16 mouse cellular contexts compared by ENCODE assay signal in the genomic region with DNA sequence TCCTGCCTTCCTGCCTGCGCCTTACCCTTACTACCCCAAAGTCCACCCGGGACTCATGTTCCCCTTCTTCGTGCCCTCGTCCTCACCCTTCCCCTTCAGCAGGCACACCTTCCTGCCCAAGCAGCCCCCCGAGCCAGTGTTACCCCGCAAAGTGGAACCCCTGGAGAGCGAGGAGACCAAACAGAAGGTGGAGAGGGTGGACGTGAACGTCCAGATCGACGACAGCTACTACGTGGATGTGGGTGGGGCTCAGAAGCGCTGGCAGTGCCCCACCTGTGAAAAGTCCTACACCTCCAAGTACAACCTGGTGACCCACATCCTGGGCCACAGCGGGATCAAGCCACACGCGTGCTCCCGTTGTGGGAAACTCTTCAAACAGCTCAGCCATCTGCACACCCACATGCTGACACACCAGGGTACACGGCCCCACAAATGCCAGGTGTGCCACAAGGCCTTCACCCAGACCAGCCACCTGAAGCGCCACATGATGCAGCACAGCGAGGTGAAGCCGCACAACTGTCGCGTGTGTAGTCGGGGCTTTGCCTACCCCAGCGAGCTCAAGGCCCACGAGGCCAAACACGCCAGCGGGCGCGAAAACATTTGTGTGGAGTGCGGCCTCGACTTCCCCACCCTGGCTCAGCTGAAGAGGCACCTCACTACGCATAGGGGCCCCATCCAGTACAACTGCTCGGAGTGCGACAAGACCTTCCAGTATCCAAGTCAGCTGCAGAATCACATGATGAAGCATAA. TPM values are rescaled to one million over a fixed set of nuclear protein-coding genes. Genes with fewer than 3 reads are reported as not detected.
DNase-seq lines count a peak whose midpoint lies in the region; ATAC-seq and TF ChIP-seq lines count a peak whose summit lies in the region.
"Had no signal": no experiment of that assay in that cellular context is flagged by ENCODE, and none has a peak within 500 bp of the region (broad histone marks: within the 10 kb centered on the region; RNA-seq: fewer than 3 reads in every experiment).

No protein-coding gene starts in this region.

- no peak overlapping the region for H3K4me3 ChIP-seq in heart, embryonic 13.5 days
- H3K4me3 ChIP-seq in kidney, embryonic 14.5 days (ENCODE audit: low read length): no peak overlapping the region
- no peak overlapping the region for H3K4me3 ChIP-seq in midbrain, embryonic 16.5 days (ENCODE audit: low read depth, low read length)
- H3K4me3 ChIP-seq in midbrain, postnatal 0 days (ENCODE audit: low read depth, low read length): no peak overlapping the region
- H3K4me3 ChIP-seq: embryonic facial prominence, embryonic 13.5 days; hindbrain, embryonic 15.5 days; neural tube, embryonic 13.5 days had no signal

- no peak for DNase-seq in heart, adult 9 months (ENCODE audit: low spot score in 2 of 2)
- DNase-seq in kidney, postnatal 36 days: no peak
- no peak for DNase-seq in midbrain, postnatal 0 days (ENCODE audit: low spot score)
- DNase-seq in cerebellum, postnatal 25 days: no peak
- DNase-seq: adrenal gland, adult 8-10 months; cerebellum, adult 9-11 months; lung, adult 18-20 months had no signal

- no peaks in the 10 kb centered on the region for H3K36me3 ChIP-seq in heart, embryonic 13.5 days
- no peaks in the 10 kb centered on the region for H3K36me3 ChIP-seq in kidney, embryonic 14.5 days (ENCODE audit: control insufficient read depth, insufficient read depth, low read length)
- H3K36me3 ChIP-seq in midbrain, embryonic 16.5 days (ENCODE audit: control insufficient read depth, insufficient read depth, low read length): no peaks in the 10 kb centered on the region
- no peaks in the 10 kb centered on the region for H3K36me3 ChIP-seq in midbrain, postnatal 0 days (ENCODE audit: insufficient read depth, low read length)
- H3K36me3 ChIP-seq: embryonic facial prominence, embryonic 13.5 days; hindbrain, embryonic 15.5 days; neural tube, embryonic 13.5 days had no signal

- no peaks in the 10 kb centered on the region for H3K9me3 ChIP-seq in heart, embryonic 13.5 days
- no peaks in the 10 kb centered on the region for H3K9me3 ChIP-seq in kidney, embryonic 14.5 days (ENCODE audit: control insufficient read depth, low read length)
- no peaks in the 10 kb centered on the region for H3K9me3 ChIP-seq in midbrain, embryonic 16.5 days (replicated peaks; ENCODE audit: control insufficient read depth, low read length, poor library complexity, severe bottlenecking)
- H3K9me3 ChIP-seq in midbrain, postnatal 0 days (ENCODE audit: low read length): no peaks in the 10 kb centered on the region
- H3K9me3 ChIP-seq: embryonic facial prominence, embryonic 13.5 days; hindbrain, embryonic 15.5 days; neural tube, embryonic 13.5 days had no signal

- no peaks in the 10 kb centered on the region for H3K27me3 ChIP-seq in heart, embryonic 13.5 days (replicated peaks)
- no peaks in the 10 kb centered on the region for H3K27me3 ChIP-seq in kidney, embryonic 14.5 days (ENCODE audit: control insufficient read depth, insufficient read depth, low read length)
- H3K27me3 ChIP-seq in midbrain, embryonic 16.5 days (ENCODE audit: control insufficient read depth, insufficient read depth, low read depth, low read length): no peaks in the 10 kb centered on the region
- H3K27me3 ChIP-seq in midbrain, postnatal 0 days (ENCODE audit: insufficient read depth, low read length): no peaks in the 10 kb centered on the region
- H3K27me3 ChIP-seq: embryonic facial prominence, embryonic 13.5 days; hindbrain, embryonic 15.5 days; neural tube, embryonic 13.5 days had no signal

- 89% methylated on average over 35 of the region's 35 CpGs for WGBS in heart, embryonic 13.5 days
- 94% methylated on average over 35 of the region's 35 CpGs for WGBS in kidney, embryonic 14.5 days
- WGBS in midbrain, embryonic 16.5 days: 96% methylated on average over 35 of the region's 35 CpGs
- 95% methylated on average over 35 of the region's 35 CpGs for WGBS in midbrain, postnatal 0 days

- no peak overlapping the region for H3K4me2 ChIP-seq in heart, embryonic 13.5 days
- H3K4me2 ChIP-seq in kidney, embryonic 14.5 days (replicated peaks; ENCODE audit: low read depth, low read length): no peak overlapping the region
- no peak overlapping the region for H3K4me2 ChIP-seq in midbrain, embryonic 16.5 days (ENCODE audit: low read length)
- no peak overlapping the region for H3K4me2 ChIP-seq in midbrain, postnatal 0 days (ENCODE audit: low read depth, low read length, poor library complexity, severe bottlenecking)
- H3K4me2 ChIP-seq: embryonic facial prominence, embryonic 13.5 days; hindbrain, embryonic 15.5 days; liver, embryonic 11.5 days; neural tube, embryonic 13.5 days had no signal

- TF ChIP-seq CTCF in midbrain, postnatal 0 days (IDR thresholded peaks at IDR 0.05): no peak

- no peak for ATAC-seq in heart, embryonic 13.5 days (ENCODE audit: extremely low read depth, insufficient number of reproducible peaks, low FRiP score, low TSS enrichment)
- ATAC-seq in kidney, embryonic 14.5 days (ENCODE audit: low FRiP score, low TSS enrichment): peak; percentile 43; the same call in 1 of the 2 replicates
- peak; percentile 54; the same call in 1 of the 2 replicates for ATAC-seq in midbrain, embryonic 16.5 days
- ATAC-seq in midbrain, postnatal 0 days (ENCODE audit: low FRiP score): no peak
- ATAC-seq: forebrain, embryonic 16.5 days; intestine, postnatal 0 days had no signal

- H3K27ac ChIP-seq in heart, embryonic 13.5 days (replicated peaks): 0 out of 2 replicates have a peak overlapping the region, but pooled peaks have one; percentile 15
- H3K27ac ChIP-seq in kidney, embryonic 14.5 days (ENCODE audit: low read depth, low read length): no peak overlapping the region
- H3K27ac ChIP-seq in midbrain, embryonic 16.5 days (ENCODE audit: low read length): no peak overlapping the region
- H3K27ac ChIP-seq in midbrain, postnatal 0 days (ENCODE audit: low read depth, low read length): no peak overlapping the region
- H3K27ac ChIP-seq: embryonic facial prominence, embryonic 13.5 days; hindbrain, embryonic 15.5 days; neural tube, embryonic 13.5 days had no signal

- H3K9ac ChIP-seq in heart, embryonic 13.5 days: no peak overlapping the region
- H3K9ac ChIP-seq in kidney, embryonic 14.5 days (ENCODE audit: low read depth, low read length): no peak overlapping the region
- H3K9ac ChIP-seq in midbrain, embryonic 16.5 days (ENCODE audit: low read depth, low read length): no peak overlapping the region
- H3K9ac ChIP-seq in midbrain, postnatal 0 days (replicated peaks; ENCODE audit: low read length, poor library complexity, severe bottlenecking): no peak overlapping the region
- H3K9ac ChIP-seq: embryonic facial prominence, embryonic 13.5 days; hindbrain, embryonic 15.5 days; neural tube, embryonic 13.5 days had no signal

- H3K4me1 ChIP-seq in heart, embryonic 13.5 days: peaks cover 56% of the 10 kb centered on the region
- H3K4me1 ChIP-seq in kidney, embryonic 14.5 days (ENCODE audit: control insufficient read depth, insufficient read depth, low read length): 0 out of 2 replicates have a peak, but pooled peaks cover 7% of the 10 kb centered on the region
- H3K4me1 ChIP-seq in midbrain, embryonic 16.5 days (ENCODE audit: control insufficient read depth, insufficient read depth, low read length): no peaks in the 10 kb centered on the region
- H3K4me1 ChIP-seq in midbrain, postnatal 0 days (ENCODE audit: insufficient read depth, low read length): no peaks in the 10 kb centered on the region
- H3K4me1 ChIP-seq: embryonic facial prominence, embryonic 13.5 days; hindbrain, embryonic 15.5 days had no signal

RNA-seq across cellular contexts. Expression of gene Zfp366, which starts 44.4 kb away (rescaled TPM):
- polyA plus RNA-seq in heart, embryonic 13.5 days (2015; fragmentation: Nextera tagmentation; extraction: Ambion mirVana): 0.25 and 0.31 TPM in 2 replicates
- polyA plus RNA-seq in kidney, embryonic 14.5 days (2014; fragmentation: Nextera tagmentation; extraction: Ambion mirVana): 0.83 and 1.6 TPM in 2 replicates
- 0.73 and 0.85 TPM in 2 replicates for polyA plus RNA-seq in midbrain, embryonic 16.5 days (2015; fragmentation: Nextera tagmentation; extraction: Ambion mirVana)
- 1.9 TPM in 2 replicates for total RNA-seq in midbrain, postnatal 0 days (2014; rRNA removed)
- 0.30 and 0.42 TPM in 2 replicates for polyA plus RNA-seq in midbrain, postnatal 0 days (2015; fragmentation: Nextera tagmentation; extraction: Ambion mirVana)

Comparison
In these comparisons a context has a peak if more than half of its experiments do, and no peak if none do; other contexts are left out.
1. ATAC-seq: peak in kidney, embryonic 14.5 days (single experiment) and midbrain, embryonic 16.5 days (single experiment); none in heart, embryonic 13.5 days (single experiment) and midbrain, postnatal 0 days (single experiment).